Mouse (Mus musculus) ovary, adult 18-20 months (tissue): ENCODE data around the gene Gm43720.

Experiments
- DNase-seq: peaks from one replicate; pipeline ENCODE4 v3.0.0; 2022; ENCODE audit warnings: low spot score, mixed read lengths

Gm43720 gene

DNA sequence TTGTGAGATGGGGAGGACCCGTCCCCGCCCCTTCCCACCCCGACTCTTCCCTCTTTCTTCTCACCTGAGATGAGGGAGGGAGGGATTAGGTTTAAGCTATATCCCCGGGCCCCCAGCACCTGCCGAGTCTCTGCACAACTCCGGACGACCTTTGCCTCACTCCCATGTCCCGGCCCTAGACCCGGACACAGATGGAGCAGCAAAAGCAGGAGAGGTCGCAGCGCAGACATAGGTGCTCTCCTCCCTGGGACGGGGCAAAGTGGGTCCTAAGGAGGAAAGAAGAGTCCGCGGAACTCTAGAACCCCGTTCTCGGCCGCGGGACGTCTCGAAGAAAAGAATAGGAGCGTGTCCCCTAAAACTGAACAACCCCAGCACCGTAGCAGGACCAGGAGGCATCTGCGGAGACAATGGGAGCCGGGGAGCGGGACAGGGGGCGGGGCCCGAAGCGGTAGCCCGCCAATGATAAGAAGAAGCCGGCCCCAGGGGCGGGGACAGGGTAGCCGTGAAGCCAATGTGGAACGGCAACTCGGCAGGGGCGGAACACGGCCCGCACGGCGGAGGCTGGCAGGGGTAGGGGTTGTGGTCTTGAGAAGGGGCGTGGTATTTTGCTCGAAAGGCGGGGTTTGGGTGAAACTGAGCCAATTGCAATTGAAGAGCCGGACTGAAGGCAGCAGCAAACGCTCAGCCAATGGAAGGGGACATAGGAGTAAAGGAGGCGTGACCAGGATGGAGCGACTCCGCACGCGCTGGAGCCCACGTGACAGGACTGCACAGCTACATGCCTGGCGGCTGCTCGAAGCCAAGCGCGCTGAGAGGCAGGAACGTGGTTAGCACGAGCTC, at the start of gene Gm43720, which contains the start of the genes Gpc2 and Stag3:
Gene Gm43720, minus strand, starts transcription at position 374 of the 840 bp plus-strand sequence.
Gene Gpc2, minus strand, starts transcription at position 421 of the 840 bp plus-strand sequence.
Gene Stag3, plus strand, starts transcription at position 656 of the 840 bp plus-strand sequence.
- DNase-seq = peak; percentile 83

DNA sequence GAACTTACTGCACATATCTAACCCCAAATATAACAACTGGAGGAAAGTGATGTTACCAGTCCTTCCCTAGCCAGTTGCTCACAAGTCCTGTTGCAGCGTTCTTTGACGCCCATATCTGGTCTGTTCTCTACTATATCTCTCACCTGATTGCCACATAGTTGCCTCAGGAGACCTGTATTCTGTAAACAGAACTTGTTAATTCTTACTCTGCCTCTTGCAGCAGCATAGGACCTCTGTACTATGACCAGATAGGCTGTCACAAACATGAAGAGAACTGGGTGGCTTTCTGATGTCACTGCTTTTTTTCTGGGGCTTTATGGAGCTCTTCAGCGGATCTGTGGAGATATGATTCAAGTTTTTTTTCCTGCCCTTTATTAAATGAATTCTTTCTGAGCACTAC, 33.0 kb upstream of the Gm43720 start:
- no peak for DNase-seq

DNA sequence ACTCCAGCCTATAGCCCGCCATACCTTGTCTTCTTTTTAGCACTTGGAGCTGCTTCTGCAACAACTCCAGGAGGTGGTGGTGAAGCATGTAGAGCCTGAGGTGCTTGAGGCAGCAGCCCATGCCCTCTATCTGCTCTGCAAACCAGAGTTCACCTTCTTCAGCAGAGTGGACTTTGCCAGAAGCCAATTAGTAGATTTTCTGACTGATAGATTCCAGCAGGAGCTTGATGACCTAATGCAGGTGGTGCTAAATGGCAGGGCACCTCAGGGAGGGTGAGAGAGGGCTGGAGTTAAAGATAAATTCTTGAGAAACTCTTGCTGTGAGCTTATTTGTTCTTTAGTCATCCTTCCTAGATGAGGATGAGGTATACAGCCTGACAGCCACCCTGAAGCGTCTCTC, 19.9 kb upstream of the Gm43720 start:
- no peak for DNase-seq

DNA sequence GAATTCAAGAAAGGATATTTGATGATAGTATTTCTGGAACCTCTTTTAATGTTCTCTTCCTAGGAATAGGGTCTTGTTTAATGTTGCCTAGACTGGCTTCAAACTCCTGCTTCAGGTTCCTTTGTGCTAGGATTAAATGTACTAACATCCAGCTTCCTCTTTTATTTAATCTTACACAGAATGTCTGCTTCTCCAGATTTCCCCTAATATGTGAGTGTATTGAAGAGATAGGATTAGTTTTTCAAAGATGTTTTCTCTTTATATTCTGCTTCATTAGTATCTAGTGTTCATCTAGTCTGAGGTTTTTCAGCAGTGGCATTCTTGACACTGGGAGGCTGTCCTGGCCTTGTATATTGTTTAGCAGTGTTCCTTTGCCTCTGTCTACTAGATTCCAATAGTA, 14.4 kb upstream of the Gm43720 start:
- DNase-seq = no peak

DNA sequence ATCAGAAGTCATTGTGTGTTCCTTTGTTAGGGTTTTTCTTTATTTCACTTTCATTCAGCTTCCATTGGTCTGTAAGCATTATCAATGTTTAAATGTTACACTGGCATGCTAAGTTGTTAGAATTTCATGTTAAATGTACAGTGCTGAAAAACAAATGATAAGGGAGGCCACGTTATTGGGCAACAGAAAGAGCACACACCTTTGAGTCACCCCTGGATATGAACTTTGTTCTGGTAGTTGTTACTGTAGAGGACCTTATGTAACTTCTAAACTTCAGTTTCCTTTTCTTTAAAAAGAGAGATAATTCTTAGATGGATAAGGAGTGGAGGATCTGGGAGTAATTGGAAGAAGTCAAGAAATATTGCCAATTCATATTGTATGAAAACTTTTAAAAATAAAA, 11.9 kb upstream of the Gm43720 start:
- DNase-seq = no peak

DNA sequence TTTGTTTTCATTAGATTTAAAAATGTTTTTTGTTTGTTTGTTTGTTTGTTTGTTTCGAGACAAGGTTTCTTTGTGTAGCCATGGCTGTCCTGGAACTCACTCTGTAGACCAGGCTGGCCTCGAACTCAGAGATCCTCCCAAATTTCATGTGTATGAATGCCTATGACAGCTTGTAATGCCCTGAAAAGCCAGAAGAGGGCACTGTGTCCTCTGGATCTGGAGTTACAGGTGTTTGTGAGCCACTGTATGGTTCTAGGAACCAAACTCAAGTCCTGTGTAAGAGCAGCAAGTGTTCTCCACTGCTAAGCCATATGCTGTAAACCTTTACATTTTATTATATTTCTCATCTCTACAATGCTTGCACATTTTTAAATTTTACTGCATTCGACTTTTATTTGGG, 8.1 kb upstream of the Gm43720 start:
- DNase-seq = no peak

DNA sequence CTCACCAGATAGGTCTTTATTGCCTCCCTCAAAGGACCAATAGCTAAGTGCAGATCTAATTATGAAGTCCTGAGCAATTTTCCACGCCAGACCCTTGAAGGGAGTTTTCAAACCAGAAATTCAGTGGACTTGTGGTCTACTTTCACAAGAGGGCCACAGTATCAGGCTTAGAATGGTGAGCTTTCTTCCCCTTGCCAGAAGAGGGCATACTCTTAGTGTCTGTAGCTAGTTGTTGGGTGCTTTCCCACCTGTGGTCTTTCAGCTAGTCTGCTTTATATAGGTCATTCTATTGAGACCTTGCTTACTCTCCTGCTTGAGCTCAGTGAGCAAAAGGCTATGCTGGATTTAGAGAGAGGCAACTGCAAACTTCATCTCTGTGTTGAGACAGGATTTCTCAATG, 3.8 kb upstream of the Gm43720 start:
- DNase-seq = no peak

DNA sequence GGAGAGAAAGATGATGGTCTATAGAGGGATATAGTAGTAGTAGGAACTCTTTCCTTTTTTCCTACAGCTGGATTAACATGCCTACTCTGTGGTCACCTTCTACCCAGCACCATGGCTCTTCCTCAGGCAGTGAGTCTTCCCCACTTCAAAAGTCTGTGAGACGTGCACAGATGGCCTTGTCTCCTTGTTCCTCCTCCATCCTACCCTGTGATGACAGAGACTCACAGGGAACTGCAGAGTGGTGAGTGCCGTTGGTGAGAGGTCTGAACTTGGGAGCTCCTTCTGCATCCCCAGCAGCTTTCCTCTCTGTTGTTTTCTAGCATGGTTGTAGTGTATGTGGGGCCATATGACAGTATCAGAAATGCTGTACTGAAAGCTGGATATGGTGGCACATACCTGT, 2.0 kb upstream of the Gm43720 start:
- no peak for DNase-seq

DNA sequence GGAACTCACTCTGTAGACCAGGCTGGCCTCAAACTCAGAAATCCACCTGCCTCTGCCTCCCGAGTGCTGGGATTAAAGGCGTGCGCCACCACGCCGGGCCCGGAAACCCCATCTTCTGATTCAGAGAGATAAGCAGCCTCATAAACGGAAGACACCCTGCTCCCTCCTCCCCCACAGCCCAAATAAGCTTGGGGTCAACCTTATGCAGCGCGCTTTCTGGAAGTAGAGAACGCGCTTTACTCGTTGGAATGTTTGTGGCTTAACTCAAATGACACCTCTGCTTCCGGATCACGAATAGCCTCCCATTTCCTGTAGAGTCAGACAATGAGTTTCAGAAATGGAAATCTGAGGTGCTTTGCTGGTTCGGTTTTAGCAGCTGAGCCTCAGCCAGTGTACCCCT, 1.1 kb upstream of the Gm43720 start:
- no peak for DNase-seq

DNA sequence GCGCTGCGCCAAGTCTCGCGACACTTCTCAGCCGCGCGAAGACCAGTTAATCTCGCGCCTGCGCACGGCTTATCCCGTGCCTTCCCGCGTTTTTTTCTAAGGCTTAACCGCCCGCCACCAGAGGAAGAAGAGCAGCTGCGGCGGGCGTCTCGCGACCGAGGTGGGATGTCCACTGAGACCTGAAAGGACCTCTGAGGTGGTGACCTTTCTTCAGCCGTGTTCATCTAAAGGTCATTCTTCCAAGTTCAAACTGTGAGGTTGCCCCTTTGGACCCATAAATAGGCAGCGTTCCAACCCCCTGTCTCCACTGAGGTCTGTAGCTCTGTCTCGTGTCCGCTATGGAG, 639 bp upstream of the Gm43720 start:
- DNase-seq = no peak

DNA sequence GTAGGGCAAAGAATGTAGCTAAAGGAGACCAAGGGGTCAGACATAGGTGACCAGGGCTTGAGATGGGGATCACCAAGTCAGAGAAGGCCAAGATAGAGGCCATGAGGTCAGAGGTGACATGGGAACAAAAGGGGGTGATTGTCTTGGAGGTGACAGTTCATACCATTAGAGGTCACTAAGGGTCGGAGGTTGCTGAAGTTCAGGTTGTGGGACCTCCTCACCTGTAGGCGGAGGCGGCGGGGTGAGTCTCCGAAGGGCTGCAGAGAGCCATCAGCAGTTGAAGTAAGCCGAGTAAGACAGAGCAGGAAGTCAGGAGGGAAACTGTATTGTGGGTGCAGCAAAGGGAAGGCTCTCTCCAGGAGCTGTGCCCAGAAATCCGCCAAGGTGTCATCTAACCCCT, 1.8 kb downstream of the Gm43720 start:
- DNase-seq = no peak

DNA sequence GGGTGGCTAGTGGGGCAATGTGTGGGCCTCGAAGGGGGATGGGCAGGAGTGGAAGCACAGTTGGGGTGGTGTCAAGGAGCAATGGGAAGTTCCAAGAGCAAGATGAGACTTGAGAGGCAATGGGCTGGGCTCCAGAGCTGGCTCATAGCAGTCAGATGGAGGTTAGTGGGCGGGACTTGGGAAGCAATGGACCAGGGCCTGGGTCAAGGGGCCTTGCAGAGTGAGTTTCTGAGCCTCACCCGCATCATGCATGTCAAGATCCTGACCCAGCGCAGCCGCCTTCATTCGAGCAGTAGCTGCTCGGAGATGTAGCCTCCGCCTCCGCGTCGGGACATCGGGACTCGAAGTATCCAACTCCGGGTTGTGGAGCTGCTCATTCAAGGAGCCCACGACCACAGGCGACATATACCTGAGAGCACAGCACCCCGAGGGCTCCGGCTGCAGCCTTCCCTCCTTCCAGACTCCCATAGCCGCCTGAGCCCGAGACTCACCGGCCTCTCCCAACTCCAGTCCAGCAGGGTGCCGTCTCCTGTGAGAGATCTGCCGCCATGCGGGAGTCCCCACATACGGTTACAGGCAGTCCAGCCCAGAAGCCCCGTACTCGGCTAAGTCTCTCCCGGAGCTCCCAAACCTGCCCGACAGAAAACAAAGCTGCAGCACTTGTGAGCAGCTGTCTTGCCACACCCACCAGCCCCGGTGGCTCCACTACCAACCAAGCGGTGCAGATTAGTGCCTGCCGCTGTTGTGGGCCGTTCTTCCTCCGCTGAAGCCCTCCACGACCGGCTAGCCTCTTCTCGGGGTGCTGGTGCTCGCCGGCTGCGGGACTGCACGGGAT, 4.3 kb downstream of the Gm43720 start:
- DNase-seq = no peak

DNA sequence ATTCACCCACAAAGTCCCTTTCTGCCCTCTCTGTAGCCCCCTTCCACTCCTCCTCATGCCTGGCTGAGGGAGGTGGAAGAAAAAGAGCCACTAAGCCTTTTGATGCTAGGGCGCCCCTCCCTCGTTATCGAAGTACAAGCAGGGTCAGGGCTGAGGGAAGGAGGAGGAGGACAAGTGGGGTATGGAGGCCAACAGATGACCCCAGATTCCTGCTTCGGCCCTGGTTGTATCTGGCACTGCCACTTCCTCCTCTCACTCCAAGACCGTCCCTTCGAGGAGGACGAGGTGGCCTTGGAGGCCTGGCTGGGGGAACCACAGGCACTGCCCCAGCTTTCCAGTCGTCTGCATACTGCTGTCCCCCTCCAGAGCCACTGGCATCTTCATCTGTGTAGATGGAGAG, 5.6 kb downstream of the Gm43720 start:
- DNase-seq = no peak

DNA sequence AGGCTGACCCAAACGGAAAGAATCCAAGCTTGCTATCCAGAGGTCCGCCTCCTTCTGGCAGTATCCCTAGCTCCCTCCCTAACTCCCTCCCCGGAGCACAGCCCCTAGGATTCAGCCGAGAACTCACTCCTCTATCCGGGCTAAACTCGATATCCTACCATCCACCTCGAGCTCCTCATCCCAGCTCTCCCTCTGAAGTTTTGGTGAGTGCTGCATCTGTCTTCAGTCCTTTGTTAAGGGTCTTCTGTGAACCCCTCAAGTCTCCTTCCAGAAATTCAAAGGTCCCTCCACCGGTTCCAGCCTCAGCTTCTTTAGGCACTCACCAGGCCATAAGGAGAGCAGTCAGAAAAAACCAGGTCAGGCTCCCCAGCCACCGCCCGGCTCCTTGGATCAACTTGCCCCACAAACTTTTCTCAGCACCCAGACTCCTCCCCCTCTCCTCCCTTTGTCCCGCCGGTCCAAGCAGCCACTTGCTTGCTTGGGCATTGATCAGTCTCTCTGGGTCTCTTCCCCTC, 7.3 kb downstream of the Gm43720 start, which contains the start of gene Gal3st4:
Gene Gal3st4, minus strand, starts transcription at position 432 of the 515 bp plus-strand sequence.
- no peak for DNase-seq

DNA sequence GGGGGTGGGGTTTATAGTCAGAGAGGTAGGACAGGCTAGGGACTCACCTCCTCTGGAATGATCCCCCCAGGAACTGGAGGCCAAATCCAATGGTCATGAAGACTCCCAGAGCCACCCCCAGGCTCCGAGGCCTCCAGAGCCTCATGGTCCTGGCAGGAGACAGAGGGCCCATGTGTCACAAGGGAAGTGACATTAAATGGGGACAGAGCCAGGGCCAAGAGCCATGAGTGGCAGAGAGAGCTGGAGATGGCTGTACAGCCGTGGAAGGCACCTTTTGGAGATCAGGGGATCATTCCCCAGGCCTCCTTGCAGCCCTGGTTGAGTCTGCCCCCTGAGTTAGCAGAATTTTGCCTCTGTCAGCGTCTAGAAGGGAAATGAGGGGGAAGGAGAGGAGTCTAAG, 8.5 kb downstream of the Gm43720 start:
- DNase-seq = no peak

DNA sequence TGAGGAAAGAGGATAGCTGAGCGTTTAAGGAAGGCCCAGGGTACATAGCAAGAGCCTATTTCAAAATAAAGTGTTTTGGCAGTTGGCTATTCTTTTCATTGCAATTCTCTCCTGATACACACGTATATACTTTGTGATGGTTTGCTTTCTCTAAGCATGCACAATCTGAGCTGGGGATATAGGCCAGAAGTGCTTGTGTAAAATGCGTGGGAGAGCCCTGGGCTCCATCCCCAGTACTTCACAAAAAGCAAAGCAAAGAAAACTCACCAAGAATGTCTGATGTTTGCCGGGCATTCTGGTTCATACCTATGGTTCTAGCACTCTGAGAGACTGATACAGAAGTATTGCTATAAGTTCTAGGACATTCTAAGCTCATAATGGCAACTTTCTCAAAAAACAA, 10.8 kb downstream of the Gm43720 start:
- DNase-seq = no peak

DNA sequence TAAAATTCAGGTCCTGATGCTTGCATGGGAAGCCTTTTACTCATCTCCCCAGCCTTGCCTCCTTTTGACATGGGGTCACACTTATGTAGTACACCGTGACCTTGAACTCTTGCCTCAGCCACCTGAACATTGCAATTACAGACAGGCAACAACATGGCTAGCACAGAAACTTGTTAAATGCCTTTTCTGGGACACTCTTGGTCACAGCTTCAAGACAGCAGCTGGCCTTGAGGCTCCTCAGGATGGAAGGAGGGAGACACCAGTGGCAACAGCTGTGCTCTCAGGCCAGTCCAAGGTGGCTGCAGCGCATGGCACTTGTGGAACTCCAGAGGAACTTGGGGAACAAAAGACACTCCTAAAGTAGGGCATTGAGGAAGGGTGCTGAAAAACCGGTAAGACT, 12.6 kb downstream of the Gm43720 start:
- no peak for DNase-seq

DNA sequence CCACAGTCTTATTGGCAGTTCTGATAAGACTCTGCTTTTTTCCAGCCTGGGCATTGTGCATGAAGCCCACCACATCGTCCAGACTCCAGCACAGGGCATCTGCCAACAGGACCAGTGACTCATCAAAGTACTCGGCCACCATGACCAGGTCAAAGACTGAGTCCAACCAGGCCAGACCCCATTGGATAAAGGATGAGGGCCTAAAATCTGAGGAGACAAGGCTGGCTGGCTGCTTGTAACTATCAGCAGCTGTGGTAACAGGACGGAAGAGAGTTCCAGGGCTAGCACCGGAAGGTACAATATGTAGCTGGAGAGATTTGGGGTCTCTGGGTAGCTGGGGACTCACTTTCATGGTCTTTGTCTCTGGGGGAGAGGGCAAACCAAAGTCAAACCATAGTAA, 14.0 kb downstream of the Gm43720 start:
- no peak for DNase-seq

DNA sequence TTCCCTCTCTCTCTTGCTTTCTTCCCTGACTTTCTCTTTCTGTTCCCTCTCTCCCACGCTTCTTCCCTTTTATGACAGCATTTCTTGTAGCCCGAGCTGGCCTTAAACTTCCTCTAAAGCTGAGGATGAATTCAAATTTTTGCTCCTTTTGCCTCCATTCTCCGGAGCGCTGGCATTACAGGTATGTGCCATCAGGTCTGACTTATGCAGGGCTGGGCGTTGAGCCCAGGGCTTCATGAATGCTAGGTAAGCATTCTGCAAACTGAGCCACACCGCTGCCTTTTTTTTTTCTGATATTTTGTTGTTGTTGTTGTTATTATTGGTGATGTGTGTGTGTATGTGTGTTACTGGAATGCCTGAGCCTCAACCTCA, 15.6 kb downstream of the Gm43720 start:
- no peak for DNase-seq

DNA sequence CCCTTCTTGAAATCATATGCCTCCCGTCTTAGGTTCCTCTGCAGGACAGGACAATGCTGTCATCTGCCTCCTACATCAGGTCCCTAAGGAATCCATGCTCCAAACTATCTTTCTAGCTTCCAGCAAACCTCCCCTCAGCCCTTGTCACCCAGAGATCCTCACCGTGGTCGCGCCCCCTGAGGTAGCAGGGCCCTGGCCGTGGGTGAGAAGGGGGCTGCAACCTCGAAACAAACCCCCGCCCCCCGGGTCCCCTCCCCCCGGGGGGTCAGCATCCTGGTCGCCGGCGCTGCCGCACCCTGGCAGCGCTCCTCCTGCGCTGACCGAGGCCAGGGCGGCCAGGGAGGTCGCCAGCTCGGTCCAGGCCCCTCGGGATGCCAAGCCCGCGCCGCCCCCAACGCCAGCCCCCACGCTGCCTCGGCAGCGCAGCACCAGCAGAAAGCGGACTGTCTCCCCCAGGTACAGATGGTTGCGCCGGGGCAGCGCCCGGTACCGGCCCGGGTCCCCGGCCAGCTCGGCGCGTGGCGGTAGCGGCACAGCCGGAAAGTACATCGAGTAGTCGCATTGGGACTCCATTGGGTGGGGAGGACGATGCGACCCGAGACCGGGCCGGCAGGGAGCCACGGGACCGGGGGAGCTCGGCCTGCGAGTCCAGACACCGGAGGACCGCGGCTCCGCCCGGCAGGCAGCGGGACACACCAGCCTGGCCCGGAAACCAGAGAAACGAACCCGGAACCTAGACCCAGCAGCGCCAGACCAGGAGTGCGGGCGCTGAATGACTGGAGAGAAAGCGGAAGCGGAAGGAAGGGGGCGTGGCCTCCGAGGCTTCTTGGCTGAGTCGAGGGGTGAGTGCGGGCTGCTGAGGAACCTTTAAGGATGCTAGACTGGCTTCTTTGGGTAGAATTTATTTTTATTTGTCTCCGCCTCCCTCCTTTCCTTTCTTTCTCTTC, 16.2 kb downstream of the Gm43720 start, which contains the start of gene BC037034:
Gene BC037034, minus strand, starts transcription at position 774 of the 947 bp plus-strand sequence.
- DNase-seq = peak; percentile 82

DNA sequence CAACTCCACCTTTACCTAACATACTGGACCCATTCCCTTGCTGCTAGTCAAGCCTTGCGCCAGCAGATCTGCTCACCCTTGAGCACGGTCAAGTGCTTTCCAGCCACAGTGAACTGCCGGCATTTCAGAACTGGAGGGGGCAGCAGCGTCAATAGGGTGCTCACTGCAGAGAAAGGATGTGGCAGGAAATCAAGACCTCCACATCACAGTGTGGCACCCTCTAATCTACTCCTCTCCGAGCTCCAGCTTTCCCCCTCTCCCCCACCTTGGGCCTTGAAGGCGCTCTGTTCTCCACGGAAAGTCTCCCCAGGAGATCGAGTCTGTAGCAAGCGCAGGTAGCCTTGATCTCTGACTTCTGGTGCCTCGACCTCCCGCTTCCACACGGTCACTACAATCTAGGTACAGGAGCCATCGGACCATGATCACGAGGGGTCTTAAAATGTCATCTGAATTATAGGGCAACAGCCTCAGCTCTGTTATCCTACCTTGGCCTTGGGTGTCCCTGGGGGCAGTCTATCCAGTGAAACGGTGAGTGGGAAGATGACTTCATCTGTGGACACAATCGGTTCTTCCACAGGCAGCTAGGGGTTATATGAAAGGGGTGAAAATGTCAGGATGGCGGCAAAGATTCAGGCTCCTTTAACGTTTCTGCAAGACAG, 17.0 kb downstream of the Gm43720 start:
- DNase-seq = no peak
